In genomic region chr11:108527725-108528363, GRCm38 (mm10) we compare ENCODE assay signal across 22 mouse cellular contexts.
DNase-seq lines count a peak whose midpoint lies in the region; ATAC-seq and TF ChIP-seq lines count a peak whose summit lies in the region.
"Had no signal": no experiment of that assay in that cellular context is flagged by ENCODE, and none has a peak within 500 bp of the region (broad histone marks: within the 10 kb centered on the region; RNA-seq: fewer than 3 reads in every experiment).

No protein-coding gene starts in this region.

- no peak for TF ChIP-seq POLR2A in kidney, adult 2 months (IDR thresholded peaks at IDR 0.05; ENCODE audit: low read depth, low read length)

- 55% methylated on average over 5 of the region's 5 CpGs for WGBS in kidney, adult 2 months
- 48% methylated on average over 5 of the region's 5 CpGs for WGBS in lung, embryonic 14.5 days

- no peak for TF ChIP-seq CTCF in kidney, adult 2 months (conservative IDR thresholded peaks at IDR 0.05; ENCODE audit: insufficient read depth, insufficient read length, low read depth, low read length)
- no peak for TF ChIP-seq CTCF in lung, embryonic 14.5 days (IDR thresholded peaks at IDR 0.05; ENCODE audit: low read depth)

- H3K9ac ChIP-seq in lung, embryonic 14.5 days: no peak overlapping the region
- H3K9ac ChIP-seq: forebrain, embryonic 13.5 days; liver, embryonic 13.5 days; midbrain, embryonic 12.5 days; neural tube, embryonic 15.5 days; stomach, embryonic 15.5 days had no signal

- peak; percentile 7 for DNase-seq in kidney, adult 2 months
- no peak for DNase-seq in kidney, adult 11 months
- DNase-seq in lung, embryonic 14.5 days: peak; percentile 33
- DNase-seq in lung, adult 18-20 months: no peak
- peak; percentile 26 for DNase-seq in forelimb bud, embryonic 11.5 days (ENCODE audit: low read depth, low spot score)
- DNase-seq in ovary, adult 18-20 months (ENCODE audit: low spot score): no peak
- DNase-seq: cerebellum, adult 9-11 months; gastrocnemius, postnatal 14 days; heart, adult 18-20 months; heart, postnatal 36 days; kidney, postnatal 10 days; liver, embryonic 13.5 days; right cerebral cortex, postnatal 25 days; thymus, adult 18-20 months had no signal

- no peak overlapping the region for H3K4me2 ChIP-seq in lung, embryonic 14.5 days
- H3K4me2 ChIP-seq: forebrain, embryonic 13.5 days; liver, embryonic 13.5 days; midbrain, embryonic 12.5 days; neural tube, embryonic 15.5 days; stomach, embryonic 15.5 days had no signal

- H3K27me3 ChIP-seq in kidney, adult 2 months (replicated peaks; ENCODE audit: control insufficient read depth, insufficient read depth, low read length): no peaks in the 10 kb centered on the region
- H3K27me3 ChIP-seq in lung, embryonic 14.5 days (ENCODE audit: insufficient read depth, low read length): no peaks in the 10 kb centered on the region
- H3K27me3 ChIP-seq: forebrain, embryonic 13.5 days; liver, embryonic 13.5 days; midbrain, embryonic 12.5 days; neural tube, embryonic 15.5 days; stomach, embryonic 15.5 days had no signal

- H3K36me3 ChIP-seq in kidney, adult 2 months (ENCODE audit: control insufficient read depth, insufficient read depth, low read length): no peaks in the 10 kb centered on the region
- H3K36me3 ChIP-seq in lung, embryonic 14.5 days (ENCODE audit: insufficient read depth): no peaks in the 10 kb centered on the region
- H3K36me3 ChIP-seq: liver, embryonic 13.5 days; midbrain, embryonic 12.5 days; neural tube, embryonic 15.5 days had no signal

- ATAC-seq in lung, embryonic 14.5 days (ENCODE audit: insufficient read depth): no peak
- ATAC-seq in frontal cortex, adult (ENCODE audit: low TSS enrichment): no peak
- ATAC-seq: forebrain, embryonic 13.5 days; hindbrain, embryonic 16.5 days; lung, postnatal 0 days had no signal

- H3K4me1 ChIP-seq in kidney, adult 2 months (ENCODE audit: control insufficient read depth, insufficient read depth, low read length): no peaks in the 10 kb centered on the region
- no peaks in the 10 kb centered on the region; the same call in 1 of the 2 replicates for H3K4me1 ChIP-seq in lung, embryonic 14.5 days (ENCODE audit: insufficient read depth)
- H3K4me1 ChIP-seq: forebrain, embryonic 13.5 days; liver, embryonic 13.5 days; midbrain, embryonic 12.5 days; neural tube, embryonic 15.5 days; stomach, embryonic 15.5 days had no signal

- no peak overlapping the region for H3K27ac ChIP-seq in kidney, adult 2 months (ENCODE audit: insufficient read depth, low read depth, low read length)
- no peak overlapping the region for H3K27ac ChIP-seq in lung, embryonic 14.5 days (ENCODE audit: low read depth)
- H3K27ac ChIP-seq: forebrain, embryonic 13.5 days; liver, embryonic 13.5 days; midbrain, embryonic 12.5 days; neural tube, embryonic 15.5 days; stomach, embryonic 15.5 days had no signal

- no peak overlapping the region for H3K4me3 ChIP-seq in kidney, adult 2 months (ENCODE audit: insufficient read depth, low read depth, low read length)
- no peak overlapping the region for H3K4me3 ChIP-seq in lung, embryonic 14.5 days (ENCODE audit: low read depth, low read length)
- H3K4me3 ChIP-seq: erythroblast, embryonic 14.5 days; forebrain, embryonic 13.5 days; liver, embryonic 13.5 days; midbrain, embryonic 12.5 days; neural tube, embryonic 15.5 days; stomach, embryonic 15.5 days had no signal

- no peaks in the 10 kb centered on the region for H3K9me3 ChIP-seq in lung, embryonic 14.5 days (ENCODE audit: low read depth, low read length)
- H3K9me3 ChIP-seq: forebrain, embryonic 13.5 days; liver, embryonic 13.5 days; midbrain, embryonic 12.5 days; neural tube, embryonic 15.5 days; stomach, embryonic 15.5 days had no signal

Comparison
In these comparisons a context has a peak if more than half of its experiments do, and no peak if none do; other contexts are left out.
1. DNase-seq: peak in kidney, adult 2 months (single experiment), lung, embryonic 14.5 days (single experiment) and forelimb bud, embryonic 11.5 days (single experiment); none in kidney, adult 11 months (single experiment), lung, adult 18-20 months (0 of 2) and ovary, adult 18-20 months (single experiment).